Mouse (Mus musculus) gastrocnemius, postnatal 14 days (tissue): ENCODE measurements at regions not wholly inside any gene's neighbourhood (a gene's known extent, or its start where the extent isn't known, plus 50 kb on each side); places are given as distances from the start of the nearest gene placed in this dataset.

ENCODE experiments used
- DNase-seq: peaks from one replicate; pipeline ENCODE4 v3.0.0; 2021; ENCODE audit warnings: mixed read lengths
- intact Hi-C: fragments of 180-260 bp; cut with DNase I; formaldehyde crosslinking; loops from one replicate; pipeline ENCODE4 v1.15.1; 2025; ENCODE audit warnings: low total_unique reads

- peak; percentile 6 for DNase-seq
- intact Hi-C loops, result no loop called here
These were observed 310.0 kb upstream of the Magi2 start for GRCm38 (mm10) chr5:18916688-18917285.

- no peak for DNase-seq
- intact Hi-C loops, result no loop called here
These were observed 272.9 kb upstream of the Magi2 start for GRCm38 (mm10) chr5:18953875-18954474.
